Mouse (Mus musculus): ENCODE measurements at regions not wholly inside any gene's neighbourhood (a gene's known extent, or its start where the extent isn't known, plus 50 kb on each side); places are given as distances from the start of the nearest gene placed in this dataset.

GRCm38 (mm10) chr17:44344542-44344941 lies 156.2 kb downstream of the Clic5 start:
- TF ChIP-seq USF1 (IDR thresholded peaks at IDR 0.05; ENCODE audit: low read depth) (no peak), CTCF (IDR thresholded peaks at IDR 0.05; ENCODE audit: control insufficient read depth, insufficient read depth, insufficient read length) (no peak), MAX (IDR thresholded peaks at IDR 0.05) (no peak), FOSL1 (IDR thresholded peaks at IDR 0.05; ENCODE audit: insufficient read depth, low read length, poor library complexity, severe bottlenecking) (no peak), MYOG (IDR thresholded peaks at IDR 0.05; ENCODE audit: control insufficient read depth, extremely low read depth, insufficient read length) (no peak), MYOD1 (IDR thresholded peaks at IDR 0.05; ENCODE audit: control insufficient read depth, insufficient read length, low read depth) (no peak), CEBPB (IDR thresholded peaks at IDR 0.05; ENCODE audit: low read depth) (no peak)
